ENCODE assay signal across 26 mouse cellular contexts in the genomic region with DNA sequence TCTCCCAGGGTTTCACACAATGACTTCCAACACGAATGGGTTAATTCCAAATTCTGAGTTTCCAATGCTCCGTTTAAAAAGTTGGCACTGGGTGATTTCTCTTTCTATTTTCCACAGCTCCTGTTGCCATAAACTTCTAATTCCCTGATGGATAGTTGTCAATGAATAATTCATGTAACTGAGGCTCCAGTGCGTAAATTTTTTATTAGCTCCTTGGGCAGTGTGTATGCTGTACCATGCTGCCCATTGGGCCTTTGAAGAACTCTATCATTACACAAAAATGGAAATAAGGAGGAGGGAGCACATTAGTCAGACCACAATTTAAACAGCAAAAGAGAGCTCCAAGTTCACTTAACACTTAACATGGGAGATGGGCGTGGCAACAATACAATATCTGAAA.
A peak's percentile ranks its signal among the peaks of the same experiment; 100 is the strongest.
DNase-seq lines count a peak whose midpoint lies in the region; ATAC-seq lines count a peak whose summit lies in the region.
"Had no signal": no experiment of that assay in that cellular context is flagged by ENCODE, and none has a peak within 500 bp of the region (broad histone marks: within the 10 kb centered on the region; RNA-seq: fewer than 3 reads in every experiment).

No protein-coding gene starts in this region.

- no peak overlapping the region for H3K27ac ChIP-seq in midbrain, embryonic 12.5 days (replicated peaks)
- H3K27ac ChIP-seq in midbrain, embryonic 11.5 days (ENCODE audit: low read depth, low read length), result no peak overlapping the region
- no peak overlapping the region for H3K27ac ChIP-seq in neural tube, embryonic 11.5 days (ENCODE audit: low read depth, low read length)
- no peak overlapping the region for H3K27ac ChIP-seq in neural tube, embryonic 15.5 days (replicated peaks)
- no peak overlapping the region for H3K27ac ChIP-seq in midbrain, embryonic 15.5 days
- no peak overlapping the region for H3K27ac ChIP-seq in forebrain, embryonic 10.5 days
- H3K27ac ChIP-seq: heart, adult 2 months; heart, embryonic 10.5 days; heart, embryonic 13.5 days; hindbrain, embryonic 14.5 days; hindbrain, postnatal 0 days had no signal

- no peak overlapping the region for H3K4me3 ChIP-seq in midbrain, embryonic 12.5 days
- no peak overlapping the region for H3K4me3 ChIP-seq in midbrain, embryonic 11.5 days (ENCODE audit: low read depth, low read length)
- no peak overlapping the region for H3K4me3 ChIP-seq in neural tube, embryonic 11.5 days (ENCODE audit: low read depth, low read length)
- H3K4me3 ChIP-seq in neural tube, embryonic 15.5 days (replicated peaks), result no peak overlapping the region
- no peak overlapping the region for H3K4me3 ChIP-seq in midbrain, embryonic 15.5 days
- no peak overlapping the region for H3K4me3 ChIP-seq in forebrain, embryonic 10.5 days
- H3K4me3 ChIP-seq: heart, adult 2 months; heart, embryonic 10.5 days; heart, embryonic 13.5 days had no signal

- no peaks in the 10 kb centered on the region for H3K36me3 ChIP-seq in midbrain, embryonic 12.5 days
- no peaks in the 10 kb centered on the region for H3K36me3 ChIP-seq in midbrain, embryonic 11.5 days (ENCODE audit: control insufficient read depth, insufficient read depth, low read length)
- H3K36me3 ChIP-seq in neural tube, embryonic 11.5 days (ENCODE audit: control insufficient read depth, insufficient read depth, low read length), result no peaks in the 10 kb centered on the region
- H3K36me3 ChIP-seq in neural tube, embryonic 15.5 days, result no peaks in the 10 kb centered on the region
- no peaks in the 10 kb centered on the region for H3K36me3 ChIP-seq in midbrain, embryonic 15.5 days (replicated peaks)
- no peaks in the 10 kb centered on the region for H3K36me3 ChIP-seq in forebrain, embryonic 10.5 days (replicated peaks)
- H3K36me3 ChIP-seq: G1E; heart, embryonic 10.5 days; heart, embryonic 13.5 days had no signal

- H3K4me1 ChIP-seq in midbrain, embryonic 12.5 days, result no peaks in the 10 kb centered on the region
- no peaks in the 10 kb centered on the region for H3K4me1 ChIP-seq in midbrain, embryonic 11.5 days (ENCODE audit: control insufficient read depth, insufficient read depth, low read length)
- no peaks in the 10 kb centered on the region for H3K4me1 ChIP-seq in neural tube, embryonic 11.5 days (ENCODE audit: control insufficient read depth, insufficient read depth, low read length)
- no peaks in the 10 kb centered on the region for H3K4me1 ChIP-seq in neural tube, embryonic 15.5 days
- 0 out of 2 replicates have a peak, but pooled peaks cover 6% of the 10 kb centered on the region for H3K4me1 ChIP-seq in midbrain, embryonic 15.5 days
- H3K4me1 ChIP-seq in forebrain, embryonic 10.5 days, result no peaks in the 10 kb centered on the region
- H3K4me1 ChIP-seq: heart, embryonic 10.5 days; heart, embryonic 13.5 days had no signal

- no peak for DNase-seq in midbrain, embryonic 11.5 days (ENCODE audit: low spot score, missing footprints)
- no peak for DNase-seq in neural tube, embryonic 11.5 days (ENCODE audit: low spot score)
- peak; percentile 52 for DNase-seq in retina, embryonic 14.5 days (ENCODE audit: low spot score)
- DNase-seq in forebrain, embryonic 10.5 days (ENCODE audit: extremely low spot score, low spot score), result no peak
- DNase-seq in gastrocnemius, adult 18-20 months (ENCODE audit: low spot score), result no peak
- DNase-seq: adrenal gland, adult 2 months; adrenal gland, postnatal 14 days; cerebellum, adult 18-20 months; cerebellum, adult 9-10 months; cerebellum, postnatal 14 days; forebrain, postnatal 0 days; gastrocnemius, postnatal 10 days; gastrocnemius, postnatal 36 days; heart, adult 2 months; heart, postnatal 14 days; heart, postnatal 4 days had no signal

- 66% methylated on average over 4 of the region's 4 CpGs for WGBS in midbrain, embryonic 12.5 days
- WGBS in midbrain, embryonic 11.5 days, result 68% methylated on average over 4 of the region's 4 CpGs
- 71% methylated on average over 4 of the region's 4 CpGs for WGBS in neural tube, embryonic 11.5 days
- WGBS in neural tube, embryonic 15.5 days, result 52% methylated on average over 4 of the region's 4 CpGs
- 50% methylated on average over 4 of the region's 4 CpGs for WGBS in midbrain, embryonic 15.5 days
- WGBS in forebrain, embryonic 10.5 days, result 78% methylated on average over 4 of the region's 4 CpGs

- no peak overlapping the region for H3K9ac ChIP-seq in midbrain, embryonic 12.5 days (replicated peaks)
- H3K9ac ChIP-seq in midbrain, embryonic 11.5 days (ENCODE audit: low read length), result no peak overlapping the region
- no peak overlapping the region for H3K9ac ChIP-seq in neural tube, embryonic 11.5 days (ENCODE audit: low read length)
- no peak overlapping the region for H3K9ac ChIP-seq in neural tube, embryonic 15.5 days (replicated peaks)
- H3K9ac ChIP-seq in midbrain, embryonic 15.5 days, result no peak overlapping the region
- H3K9ac ChIP-seq: forebrain, postnatal 0 days; heart, embryonic 13.5 days; hindbrain, embryonic 14.5 days had no signal

- ATAC-seq in midbrain, embryonic 12.5 days (ENCODE audit: low FRiP score, low read depth), result peak; percentile 19; the same call in 1 of the 2 replicates
- ATAC-seq in midbrain, embryonic 11.5 days (ENCODE audit: low FRiP score), result no peak
- ATAC-seq in neural tube, embryonic 11.5 days (ENCODE audit: insufficient read depth, low FRiP score, low TSS enrichment), result peak; percentile 35; the same call in 1 of the 2 replicates
- ATAC-seq in neural tube, embryonic 15.5 days (ENCODE audit: low FRiP score), result no peak
- ATAC-seq in midbrain, embryonic 15.5 days (replicated peaks), result peak; percentile 71
- ATAC-seq: forebrain, embryonic 14.5 days; forebrain, postnatal 0 days; hindbrain, postnatal 0 days; Patski had no signal

- no peak overlapping the region for H3K4me2 ChIP-seq in midbrain, embryonic 12.5 days (replicated peaks)
- no peak overlapping the region for H3K4me2 ChIP-seq in midbrain, embryonic 11.5 days
- H3K4me2 ChIP-seq in neural tube, embryonic 11.5 days (ENCODE audit: low read depth), result no peak overlapping the region
- no peak overlapping the region for H3K4me2 ChIP-seq in neural tube, embryonic 15.5 days
- no peak overlapping the region for H3K4me2 ChIP-seq in midbrain, embryonic 15.5 days
- H3K4me2 ChIP-seq: heart, embryonic 13.5 days; hindbrain, embryonic 14.5 days had no signal

- no peaks in the 10 kb centered on the region for H3K9me3 ChIP-seq in midbrain, embryonic 12.5 days
- H3K9me3 ChIP-seq in midbrain, embryonic 11.5 days (ENCODE audit: control insufficient read depth, low read length), result no peaks in the 10 kb centered on the region
- H3K9me3 ChIP-seq in neural tube, embryonic 11.5 days (ENCODE audit: control insufficient read depth, low read length), result no peaks in the 10 kb centered on the region
- no peaks in the 10 kb centered on the region for H3K9me3 ChIP-seq in neural tube, embryonic 15.5 days (replicated peaks)
- no peaks in the 10 kb centered on the region for H3K9me3 ChIP-seq in midbrain, embryonic 15.5 days
- H3K9me3 ChIP-seq in forebrain, embryonic 10.5 days, result no peaks in the 10 kb centered on the region
- H3K9me3 ChIP-seq: heart, embryonic 10.5 days; heart, embryonic 13.5 days had no signal

- no peaks in the 10 kb centered on the region for H3K27me3 ChIP-seq in midbrain, embryonic 12.5 days
- no peaks in the 10 kb centered on the region for H3K27me3 ChIP-seq in midbrain, embryonic 11.5 days (ENCODE audit: control insufficient read depth, insufficient read depth, low read length)
- H3K27me3 ChIP-seq in neural tube, embryonic 11.5 days (ENCODE audit: control insufficient read depth, insufficient read depth, low read length), result no peaks in the 10 kb centered on the region
- no peaks in the 10 kb centered on the region for H3K27me3 ChIP-seq in neural tube, embryonic 15.5 days (replicated peaks)
- H3K27me3 ChIP-seq in midbrain, embryonic 15.5 days (replicated peaks), result no peaks in the 10 kb centered on the region
- H3K27me3 ChIP-seq in forebrain, embryonic 10.5 days (ENCODE audit: poor library complexity, severe bottlenecking), result no peaks in the 10 kb centered on the region
- H3K27me3 ChIP-seq: heart, embryonic 13.5 days; Patski had no signal

Comparison
In these comparisons a context has a peak if more than half of its experiments do, and no peak if none do; other contexts are left out.
1. ATAC-seq: peak in midbrain, embryonic 12.5 days (single experiment), neural tube, embryonic 11.5 days (single experiment) and midbrain, embryonic 15.5 days (single experiment); none in midbrain, embryonic 11.5 days (single experiment) and neural tube, embryonic 15.5 days (single experiment).